ENCODE assay signal across 17 mouse cellular contexts in the genomic region with DNA sequence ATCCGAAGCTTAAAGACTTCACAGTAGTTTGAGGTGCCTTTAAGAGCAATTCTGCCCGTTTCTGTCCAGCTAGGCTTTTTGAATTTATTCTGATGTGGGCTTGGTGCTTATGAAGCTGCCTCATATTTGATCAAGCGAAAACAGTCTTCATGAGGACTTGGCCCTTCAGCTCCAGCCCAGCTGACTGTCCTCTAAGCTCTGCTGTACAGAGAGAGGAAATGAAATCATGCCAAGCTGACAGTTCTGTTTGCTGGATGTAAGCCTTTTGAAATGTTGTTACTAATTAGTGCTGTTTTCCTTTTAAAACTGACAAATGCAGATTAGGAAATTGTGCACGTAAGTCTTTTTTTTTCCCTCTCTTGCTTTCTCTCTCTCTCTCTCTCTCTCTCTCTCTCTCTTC.
DNase-seq lines count a peak whose midpoint lies in the region; ATAC-seq and TF ChIP-seq lines count a peak whose summit lies in the region.
"Had no signal": no experiment of that assay in that cellular context is flagged by ENCODE, and none has a peak within 500 bp of the region (broad histone marks: within the 10 kb centered on the region; RNA-seq: fewer than 3 reads in every experiment).

No protein-coding gene starts in this region.

- TF ChIP-seq POLR2A in heart, adult 2 months (IDR thresholded peaks at IDR 0.05; ENCODE audit: insufficient read depth, low read depth, low read length), result no peak

- intact Hi-C loops in heart, adult 2 months (cut with DNase I), result no loop called here

- 59% methylated on average over 4 of the region's 4 CpGs for WGBS in heart, adult 2 months
- WGBS in midbrain, embryonic 14.5 days, result 83% methylated on average over 4 of the region's 4 CpGs
- WGBS in midbrain, embryonic 10.5 days, result 87% methylated on average over 4 of the region's 4 CpGs

- no peaks in the 10 kb centered on the region for H3K27me3 ChIP-seq in heart, adult 2 months (ENCODE audit: control insufficient read depth, insufficient read depth, low read length)
- no peaks in the 10 kb centered on the region for H3K27me3 ChIP-seq in midbrain, embryonic 14.5 days (ENCODE audit: control insufficient read depth, insufficient read depth, low read length)
- no peaks in the 10 kb centered on the region for H3K27me3 ChIP-seq in midbrain, embryonic 10.5 days (ENCODE audit: low read depth, poor library complexity, severe bottlenecking)
- H3K27me3 ChIP-seq: limb, embryonic 12.5 days; megakaryocyte, embryonic 14.5 days had no signal

- H3K4me3 ChIP-seq in heart, adult 2 months, result no peak overlapping the region
- H3K4me3 ChIP-seq in midbrain, embryonic 14.5 days (replicated peaks; ENCODE audit: low read depth, low read length), result no peak overlapping the region
- no peak overlapping the region for H3K4me3 ChIP-seq in midbrain, embryonic 10.5 days
- H3K4me3 ChIP-seq: left cerebral cortex, adult 2 months; limb, embryonic 12.5 days; megakaryocyte, embryonic 14.5 days; myocyte had no signal

- no peak for ATAC-seq in midbrain, embryonic 14.5 days (ENCODE audit: low FRiP score, low TSS enrichment)

- peak; percentile 31 for DNase-seq in heart, adult 8-10 months (ENCODE audit: low spot score)
- DNase-seq in heart, adult 2 months, result no peak
- peak; percentile 49 for DNase-seq in kidney, postnatal 10 days
- no peak for DNase-seq in kidney, adult 11 months
- peak; percentile 2 for DNase-seq in midbrain, embryonic 14.5 days
- no peak for DNase-seq in midbrain, embryonic 10.5 days (ENCODE audit: low spot score)
- no peak for DNase-seq in testis, postnatal 14 days (ENCODE audit: low spot score)
- DNase-seq: adrenal gland, adult 2 months; cerebellum, adult 2 months; gastrocnemius, postnatal 10 days; retina, postnatal 1 day; thymus, adult 2 months had no signal

- no peak for TF ChIP-seq CTCF in heart, adult 2 months (IDR thresholded peaks at IDR 0.05)

- H3K4me1 ChIP-seq in heart, adult 2 months (ENCODE audit: control insufficient read depth, insufficient read depth, low read length), result no peaks in the 10 kb centered on the region
- H3K4me1 ChIP-seq in midbrain, embryonic 14.5 days (ENCODE audit: control insufficient read depth, insufficient read depth, low read length), result no peaks in the 10 kb centered on the region
- H3K4me1 ChIP-seq in midbrain, embryonic 10.5 days, result peaks cover 4% of the 10 kb centered on the region; the same call in 1 of the 2 replicates
- H3K4me1 ChIP-seq: limb, embryonic 12.5 days had no signal

- H3K79me2 ChIP-seq in heart, adult 2 months (replicated peaks; ENCODE audit: control insufficient read depth, insufficient read depth, low read length), result no peaks in the 10 kb centered on the region

- TF ChIP-seq EP300 in heart, adult 2 months (IDR thresholded peaks at IDR 0.05; ENCODE audit: insufficient read depth, low read depth, low read length), result no peak

- no peak overlapping the region for H3K27ac ChIP-seq in heart, adult 2 months
- H3K27ac ChIP-seq in midbrain, embryonic 14.5 days (replicated peaks; ENCODE audit: low read depth, low read length), result no peak overlapping the region
- no peak overlapping the region for H3K27ac ChIP-seq in midbrain, embryonic 10.5 days (replicated peaks)
- H3K27ac ChIP-seq: left cerebral cortex, adult 2 months; limb, embryonic 12.5 days had no signal

- no peaks in the 10 kb centered on the region; the same call in 1 of the 2 replicates for H3K36me3 ChIP-seq in heart, adult 2 months (ENCODE audit: control insufficient read depth, insufficient read depth, low read length)
- H3K36me3 ChIP-seq in midbrain, embryonic 14.5 days (ENCODE audit: control insufficient read depth, insufficient read depth, low read length), result no peaks in the 10 kb centered on the region
- no peaks in the 10 kb centered on the region for H3K36me3 ChIP-seq in midbrain, embryonic 10.5 days
- H3K36me3 ChIP-seq: G1E had no signal

- H3K4me2 ChIP-seq in midbrain, embryonic 14.5 days (ENCODE audit: low read length), result no peak overlapping the region
- H3K4me2 ChIP-seq: limb, embryonic 12.5 days had no signal

- H3K9me3 ChIP-seq in midbrain, embryonic 14.5 days (ENCODE audit: control insufficient read depth, low read length), result no peaks in the 10 kb centered on the region
- H3K9me3 ChIP-seq in midbrain, embryonic 10.5 days (replicated peaks), result no peaks in the 10 kb centered on the region
- H3K9me3 ChIP-seq: limb, embryonic 12.5 days; megakaryocyte, embryonic 14.5 days had no signal

- H3K9ac ChIP-seq in heart, adult 2 months (ENCODE audit: low read depth, low read length), result no peak overlapping the region
- no peak overlapping the region for H3K9ac ChIP-seq in midbrain, embryonic 14.5 days (replicated peaks; ENCODE audit: low read length)
- H3K9ac ChIP-seq: limb, embryonic 12.5 days had no signal

Comparison
In these comparisons a context has a peak if more than half of its experiments do, and no peak if none do; other contexts are left out.
1. DNase-seq: peak in heart, adult 8-10 months (single experiment), kidney, postnatal 10 days (single experiment) and midbrain, embryonic 14.5 days (single experiment); none in heart, adult 2 months (0 of 2), kidney, adult 11 months (single experiment), midbrain, embryonic 10.5 days (single experiment) and testis, postnatal 14 days (single experiment).